Mouse (Mus musculus) heart, embryonic 15.5 days (tissue): ENCODE results near the gene Krt24. TPM values are rescaled to one million over a fixed set of nuclear protein-coding genes. Genes with fewer than 3 reads are reported as not detected.

Experiments used
- ATAC-seq: fragments of 200-750 bp; cut with Nextera tagmentation; replicated peaks from 2 replicates; pipeline ENCODE4 v1.8.0; 2017; ENCODE audit warnings: low read depth, moderate TSS enrichment; ENCODE audit not compliant: insufficient number of reproducible peaks, insufficient read depth, low FRiP score
- H3K27ac ChIP-seq: fragments of 300-500 bp; sonication (generic); 2 replicates; pipeline ENCODE4 v1.5.1; 2015; ENCODE audit warnings: mild to moderate bottlenecking, inconsistent platforms
- H3K27me3 ChIP-seq: fragments of 300-500 bp; sonication (generic); 2 replicates; pipeline ENCODE4 v1.6.1; 2015; ENCODE audit warnings: inconsistent platforms
- H3K36me3 ChIP-seq: fragments of 300-500 bp; sonication (generic); 2 replicates; pipeline ENCODE4 v1.6.1; 2015; ENCODE audit warnings: mild to moderate bottlenecking, inconsistent platforms
- H3K4me1 ChIP-seq: fragments of 300-500 bp; sonication (generic); replicated peaks from 2 replicates; pipeline ENCODE4 v1.6.1; 2015; ENCODE audit warnings: inconsistent platforms
- H3K4me2 ChIP-seq: fragments of 300-500 bp; sonication (generic); 2 replicates; pipeline ENCODE4 v1.6.1; 2015; ENCODE audit warnings: inconsistent platforms, mild to moderate bottlenecking, moderate library complexity
- H3K4me3 ChIP-seq: fragments of 300-500 bp; sonication (generic); 2 replicates; pipeline ENCODE4 v1.5.1; 2015; ENCODE audit warnings: mild to moderate bottlenecking, inconsistent platforms
- H3K9ac ChIP-seq: fragments of 300-500 bp; sonication (generic); 2 replicates; pipeline ENCODE4 v1.6.1; 2015; ENCODE audit warnings: mild to moderate bottlenecking, inconsistent platforms
- H3K9me3 ChIP-seq: fragments of 300-500 bp; sonication (generic); replicated peaks from 2 replicates; pipeline ENCODE4 v1.6.1; 2016; ENCODE audit warnings: inconsistent platforms
- WGBS: fragments of 180-500 bp; shearing (Covaris S2); methylation state at CpG from one replicate; pipeline ENCODE4 v1.1.7; 2015; ENCODE audit warnings: mixed read lengths; 5-methylcytosine and 5-hydroxymethylcytosine counted together
- polyA plus RNA-seq: library from polyadenylated mRNA; unstranded; fragments of >200 nt; fragmentation: Nextera tagmentation; extraction: Ambion mirVana; gene quantifications from 2 replicates; pipeline ENCODE4 v1.2.1, GENCODE M21; 2015

The Krt24 gene
- polyA plus RNA-seq, 1 experiment from 2014 or later: not detected

GRCm38 (mm10) chr11:99231049-99231816 is 53.8 kb downstream of the Krt24 start:
- Histone ChIP-seq H3K27me3 (no peaks in the 10 kb centered on the region), H3K9me3 (no peaks in the 10 kb centered on the region), H3K36me3 (peaks cover 15% of the 10 kb centered on the region), H3K4me3 (peak overlapping the region; percentile 78), H3K4me1 (peaks cover 20% of the 10 kb centered on the region), H3K27ac (peak overlapping the region; percentile 94), H3K9ac (peak overlapping the region; percentile 94), H3K4me2 (peak overlapping the region; percentile 78)
- no peak for ATAC-seq
- WGBS: 22% methylated on average over 15 of the region's 15 CpGs

- Histone ChIP-seq H3K9me3 (no peaks in the 10 kb centered on the region), H3K36me3 (peaks cover 19% of the 10 kb centered on the region), H3K9ac (peak within 1 kb of the TSS; percentile 94), H3K27ac (peak within 1 kb of the TSS; percentile 94), H3K4me1 (peaks cover 20% of the 10 kb centered on the region), H3K27me3 (no peaks in the 10 kb centered on the region), H3K4me2 (peak within 1 kb of the TSS; percentile 78), H3K4me3 (peak within 1 kb of the TSS; percentile 78)
- peak; percentile 85 for ATAC-seq
- under 1% methylated on average over 87 of the region's 87 CpGs for WGBS
Measured at GRCm38 (mm10) chr11:99230261-99231048, 54.6 kb downstream of the Krt24 start, which contains the start of gene Smarce1. TSS of gene Smarce1 (minus strand) at chr11:99231017.

Other genes starting within 250 kb of the Krt24 start
- 344 and 469 TPM in 2 replicates for gene Igfbp4, start 244.0 kb downstream of the Krt24 start, polyA plus RNA-seq
- gene Tns4, start 196.0 kb downstream of the Krt24 start, polyA plus RNA-seq: 0.08 and 0.27 TPM in 2 replicates
- gene Ccr7, start 130.2 kb downstream of the Krt24 start, polyA plus RNA-seq: 0.34 and 0.67 TPM in 2 replicates
- 136 and 143 TPM in 2 replicates for gene Smarce1, start 54.2 kb downstream of the Krt24 start, polyA plus RNA-seq
- 2.1 and 3.1 TPM in 2 replicates for gene Krt222, start 41.2 kb downstream of the Krt24 start, polyA plus RNA-seq
- gene Krt25, start 37.7 kb upstream of the Krt24 start, polyA plus RNA-seq: not detected in 2 replicates
- gene Krt26, start 52.7 kb upstream of the Krt24 start, polyA plus RNA-seq: not detected in 2 replicates
- gene Krt27, start 65.8 kb upstream of the Krt24 start, polyA plus RNA-seq: not detected in 2 replicates
- gene Krt28, start 89.6 kb upstream of the Krt24 start, polyA plus RNA-seq: not detected in 2 replicates
- 11.8 and 18.2 TPM in 2 replicates for gene Krt10, start 104.1 kb upstream of the Krt24 start, polyA plus RNA-seq
- gene Krt12, start 137.0 kb upstream of the Krt24 start, polyA plus RNA-seq: not detected in 2 replicates
- gene Krt20, start 152.9 kb upstream of the Krt24 start, polyA plus RNA-seq: 0.43 and 0.68 TPM in 2 replicates
- 0.32 and 0.35 TPM in 2 replicates for gene Krt23, start 207.9 kb upstream of the Krt24 start, polyA plus RNA-seq
- not detected in 2 replicates for gene Krt39, start 236.1 kb upstream of the Krt24 start, polyA plus RNA-seq